Mouse (Mus musculus) left cerebral cortex, postnatal 4 days (tissue): ENCODE data around the gene Galnt7. TPM values are rescaled to one million over a fixed set of nuclear protein-coding genes. Genes with fewer than 3 reads are reported as not detected.
"Not testable (repeated sequence)": the region's sequence is repeated elsewhere in the genome, so short reads cannot be mapped to it uniquely, and the experiment has no call there.

ENCODE experiments used
- DNase-seq: peaks from one replicate; pipeline ENCODE4 v3.0.0-alpha.2; 2022
- intact Hi-C: fragments of 180-260 bp; cut with DNase I; formaldehyde crosslinking; loops from one replicate; pipeline ENCODE4 v1.15.1; 2025
- total RNA-seq, 2 experiments: library from RNA; stranded (reverse); gene quantifications; 2 replicates each; pipeline ENCODE4 v1.2.3; 2021

The Galnt7 gene
- total RNA-seq, 2 experiments from 2014 or later: 10.9 to 13.0 TPM

DNA sequence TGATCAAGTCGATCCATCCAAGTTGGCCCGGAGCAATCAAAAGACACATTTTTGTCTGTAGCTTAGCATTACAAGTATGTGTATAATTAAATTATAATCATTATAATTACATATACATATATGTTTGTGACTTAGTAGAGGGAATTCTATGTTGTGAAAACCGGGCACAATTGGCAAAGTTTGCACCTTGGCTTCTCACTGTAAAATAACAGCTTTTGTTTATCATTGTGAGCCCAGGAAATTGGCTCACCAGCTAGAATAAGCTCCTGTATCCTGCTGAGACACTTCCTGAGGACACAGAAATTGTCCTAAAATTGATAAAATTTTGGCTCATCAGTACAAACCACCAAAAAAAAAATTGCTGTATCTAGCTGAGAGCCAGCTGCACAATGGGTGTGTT, 106.4 kb downstream of the Galnt7 start:
- no peak for DNase-seq
- intact Hi-C loops: no loop called here

DNA sequence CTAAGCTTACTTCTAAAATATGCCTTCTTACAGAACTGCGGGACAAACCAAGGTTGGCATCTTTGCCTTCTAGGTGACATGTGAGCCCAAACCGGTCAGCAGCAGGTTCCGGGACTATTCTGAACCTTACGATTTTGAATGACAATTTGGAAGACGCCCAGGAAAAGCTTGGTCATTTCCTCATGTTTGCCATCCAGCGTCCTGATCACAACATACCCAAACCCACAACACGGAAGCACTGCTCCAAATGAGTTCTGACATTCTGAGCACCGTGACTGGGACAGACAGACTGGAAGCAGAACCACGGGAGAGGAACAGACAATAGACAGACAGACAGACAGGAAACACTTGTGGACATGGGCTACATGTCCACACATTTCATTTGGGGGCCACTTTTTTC, 111.4 kb downstream of the Galnt7 start:
- no peak for DNase-seq
- intact Hi-C loops: loop anchor here (2.0 kb wide), 1 partner anchor 259 kb away; no protein-coding TSS in a partner anchor

DNA sequence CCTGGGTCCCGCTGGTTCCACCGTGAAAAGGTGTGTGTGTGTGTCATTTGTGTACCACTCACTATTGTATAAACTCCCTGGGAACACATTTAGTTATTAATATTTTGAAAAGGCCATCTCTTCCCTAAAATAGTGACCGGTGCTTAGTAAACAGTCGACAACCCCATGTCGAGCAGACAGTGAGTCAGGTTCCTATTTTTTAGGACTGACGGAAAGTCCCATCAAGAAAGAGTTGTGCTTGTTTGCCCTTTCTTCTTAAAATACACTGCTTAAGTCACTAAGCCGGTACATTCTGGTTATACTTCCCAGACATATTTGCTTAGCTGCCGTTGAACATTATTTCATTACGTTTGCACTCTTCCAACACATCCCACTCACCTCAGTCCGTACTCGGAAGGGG, 111.9 kb downstream of the Galnt7 start:
- intact Hi-C loops: loop anchor here (2.0 kb wide), 1 partner anchor 260 kb away; no protein-coding TSS in a partner anchor
- no peak for DNase-seq

DNA sequence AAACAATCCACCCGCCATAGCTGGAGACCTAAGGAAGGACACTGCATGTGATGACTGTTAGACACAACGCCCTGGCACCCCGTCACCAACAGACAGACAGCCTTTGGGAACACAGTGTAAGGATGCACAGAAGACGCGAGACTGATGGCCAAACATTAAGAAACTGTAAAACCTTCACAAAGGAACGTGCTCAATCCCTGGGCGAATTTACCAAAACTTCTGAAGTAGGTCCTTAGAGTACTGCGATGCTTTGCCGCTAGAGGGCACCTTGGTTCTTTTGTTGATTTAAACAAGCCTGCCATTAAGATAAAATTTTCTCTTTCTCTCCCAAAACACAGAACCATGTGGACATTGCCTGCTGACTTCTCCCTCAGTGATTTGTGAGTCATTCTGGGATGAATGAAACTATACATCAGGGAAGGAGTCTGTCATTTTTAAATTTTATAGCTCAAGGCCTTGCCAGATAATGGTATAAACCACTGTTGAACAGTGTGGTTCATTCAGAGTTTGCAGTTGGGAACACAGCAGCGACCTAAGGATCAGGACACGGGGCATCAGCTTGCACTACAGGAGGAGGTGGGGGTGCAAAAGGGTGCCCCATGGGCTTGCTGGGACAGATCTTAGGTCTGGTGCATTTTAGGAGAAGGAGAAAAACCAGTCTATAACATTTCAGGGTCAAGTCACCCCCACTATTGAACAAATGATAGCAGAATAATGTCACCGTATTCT, 112.6 kb downstream of the Galnt7 start:
- DNase-seq: peak; percentile 72
- intact Hi-C loops: loop anchor here (2.0 kb wide), 1 partner anchor 261 kb away; no protein-coding TSS in a partner anchor

DNA sequence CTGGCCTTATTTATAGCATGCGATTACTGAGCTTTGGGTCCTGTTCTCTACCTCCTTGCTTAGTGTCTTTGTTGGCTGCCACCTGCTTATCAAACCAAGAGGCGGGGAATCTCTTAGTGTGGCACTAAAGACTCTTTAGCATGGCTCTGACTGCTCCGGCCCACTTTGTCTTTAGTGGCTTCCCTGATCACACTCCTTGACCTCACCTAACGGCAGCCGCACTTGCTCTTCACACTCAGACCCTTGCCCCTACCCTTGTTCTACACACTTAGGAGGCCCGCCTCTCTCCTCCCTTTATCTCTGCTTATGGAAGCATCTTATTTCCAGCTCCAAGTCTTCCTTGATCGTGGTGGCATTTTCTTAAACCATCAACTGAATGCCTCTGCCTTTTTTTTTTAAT, 114.2 kb downstream of the Galnt7 start:
- intact Hi-C loops: no loop called here
- no peak for DNase-seq

DNA sequence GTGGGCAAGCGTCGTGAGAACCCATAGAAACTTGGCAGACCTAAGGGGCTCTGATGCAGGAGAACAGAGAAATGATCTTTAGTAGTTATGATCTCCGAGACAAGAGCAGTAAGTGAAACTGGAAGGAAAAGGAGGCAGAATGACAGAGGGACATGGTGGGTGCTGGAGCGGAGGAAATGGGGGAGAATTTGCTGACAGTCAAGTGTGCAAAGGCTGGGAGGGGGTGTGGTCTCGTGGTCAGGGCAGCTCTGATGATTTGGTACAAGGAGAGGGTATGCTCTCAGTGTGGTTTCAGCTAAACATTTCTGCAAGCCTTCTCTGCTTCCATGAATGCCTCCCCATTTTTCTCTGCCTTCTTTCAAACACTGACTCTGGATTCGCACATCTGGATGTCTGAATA, 116.7 kb downstream of the Galnt7 start:
- DNase-seq: no peak
- intact Hi-C loops: no loop called here

DNA sequence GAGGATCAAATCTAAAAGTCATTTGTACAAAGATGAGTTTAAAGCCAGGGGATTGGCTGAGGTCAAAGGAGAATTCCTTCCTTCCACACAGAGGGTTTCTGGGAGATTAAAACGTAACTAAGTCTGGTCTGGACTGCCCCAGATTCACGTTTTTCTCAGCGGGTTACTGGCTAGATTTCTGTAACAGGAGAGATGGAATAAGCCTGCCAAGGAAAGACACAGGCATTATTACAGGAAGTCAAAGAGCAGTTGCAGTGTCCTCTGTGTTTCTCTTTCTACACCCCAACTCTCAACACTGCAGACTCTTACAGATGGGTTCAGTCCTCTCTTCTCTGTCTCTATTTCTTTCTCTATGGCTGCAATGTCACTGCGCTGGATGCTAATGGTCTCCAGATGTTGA, 118.3 kb downstream of the Galnt7 start:
- no peak for DNase-seq
- intact Hi-C loops: no loop called here

DNA sequence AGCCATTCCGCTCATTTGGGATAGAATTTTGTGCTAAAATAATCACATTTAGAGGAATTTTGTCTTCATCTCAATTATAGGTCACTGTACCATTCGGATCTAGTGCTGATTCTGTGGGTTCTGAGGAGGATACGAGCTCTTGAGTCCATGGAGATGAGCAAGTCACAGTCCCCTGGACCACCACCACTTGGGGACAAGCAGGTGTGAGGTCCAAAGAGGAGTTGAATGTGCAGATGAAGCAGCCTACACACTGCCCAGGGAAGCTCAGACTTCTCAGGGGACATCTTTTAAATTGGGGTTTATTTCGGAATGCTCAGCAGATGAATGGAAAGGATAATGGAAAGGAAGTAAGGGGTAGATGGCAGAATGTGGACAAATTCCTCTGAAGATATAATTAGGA, 119.7 kb downstream of the Galnt7 start:
- intact Hi-C loops: no loop called here
- DNase-seq: no peak

DNA sequence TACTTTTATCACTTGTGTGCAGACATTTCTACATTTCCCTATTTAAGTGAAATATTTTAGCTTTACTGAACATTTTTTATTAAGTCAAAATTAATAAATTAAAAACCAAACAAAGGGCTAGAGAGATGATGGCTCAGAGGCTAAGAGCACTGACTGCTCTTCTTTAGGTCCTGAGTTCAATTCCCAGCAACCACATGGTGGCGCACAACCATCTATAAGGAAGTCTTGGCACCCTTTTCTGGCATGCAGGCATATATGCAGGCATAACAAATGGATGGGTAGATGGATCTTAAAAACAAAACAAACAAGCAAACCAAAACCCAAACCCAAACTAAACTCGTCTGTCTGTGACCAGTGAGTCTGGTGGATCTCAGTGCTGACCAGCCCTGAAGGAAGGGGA, 120.6 kb downstream of the Galnt7 start:
- DNase-seq: peak; percentile 19
- intact Hi-C loops: no loop called here

DNA sequence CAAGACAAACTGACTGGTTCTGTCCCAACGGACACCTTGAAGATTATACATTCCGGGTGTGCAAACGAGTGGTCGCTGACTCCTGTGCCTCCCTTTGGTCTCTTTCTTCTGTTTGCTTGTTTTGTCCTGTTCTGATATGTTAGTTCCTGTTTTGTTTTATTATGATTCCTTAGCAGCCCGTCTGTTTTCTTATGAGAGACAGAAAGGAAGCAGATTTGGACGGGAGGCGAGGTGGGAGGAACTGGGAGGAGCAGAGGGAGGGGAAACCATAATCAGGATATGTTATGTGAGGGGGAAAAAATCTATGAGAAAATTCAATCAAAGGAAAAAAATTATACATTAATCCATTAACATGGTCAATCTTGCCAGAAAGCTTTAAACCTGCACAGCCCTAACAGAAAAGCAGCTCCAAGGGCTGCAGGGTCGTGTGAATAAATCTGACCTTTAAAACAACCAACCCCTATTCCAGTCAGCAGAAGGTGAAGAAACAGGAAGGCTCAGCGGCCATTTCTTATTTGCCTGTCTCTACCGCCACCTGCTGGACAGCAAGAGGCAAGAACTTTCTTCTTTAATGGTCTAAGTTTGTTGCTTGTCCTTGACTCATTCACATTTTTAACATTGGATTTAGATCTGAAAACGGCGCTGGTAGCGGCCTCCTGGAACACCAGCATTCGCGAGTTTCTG, 122.0 kb downstream of the Galnt7 start:
- intact Hi-C loops: loop anchor here (2.0 kb wide), 1 partner anchor 102 kb away; no protein-coding TSS in a partner anchor
- DNase-seq: peak; percentile 78

DNA sequence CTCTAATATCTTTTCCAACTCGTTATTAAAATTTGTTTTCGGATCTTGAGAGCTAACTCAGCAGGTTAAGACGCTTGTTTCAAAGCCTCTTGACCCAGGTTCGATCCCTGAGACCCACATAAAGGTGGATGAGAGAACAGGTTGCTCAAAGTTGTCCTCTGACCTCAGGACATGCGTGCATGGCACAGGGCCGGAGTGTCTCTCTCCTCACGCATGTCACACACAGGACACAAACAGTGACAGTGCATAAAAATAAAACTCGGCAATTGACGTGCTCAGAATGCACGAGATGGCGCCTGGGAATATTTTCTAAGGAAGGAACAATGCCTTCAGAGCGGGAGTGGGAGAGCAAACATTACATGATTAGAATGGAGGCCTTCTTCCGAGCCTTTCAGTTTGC, 122.6 kb downstream of the Galnt7 start:
- intact Hi-C loops: loop anchor here (2.0 kb wide), 1 partner anchor 101 kb away; no protein-coding TSS in a partner anchor
- DNase-seq: no peak

DNA sequence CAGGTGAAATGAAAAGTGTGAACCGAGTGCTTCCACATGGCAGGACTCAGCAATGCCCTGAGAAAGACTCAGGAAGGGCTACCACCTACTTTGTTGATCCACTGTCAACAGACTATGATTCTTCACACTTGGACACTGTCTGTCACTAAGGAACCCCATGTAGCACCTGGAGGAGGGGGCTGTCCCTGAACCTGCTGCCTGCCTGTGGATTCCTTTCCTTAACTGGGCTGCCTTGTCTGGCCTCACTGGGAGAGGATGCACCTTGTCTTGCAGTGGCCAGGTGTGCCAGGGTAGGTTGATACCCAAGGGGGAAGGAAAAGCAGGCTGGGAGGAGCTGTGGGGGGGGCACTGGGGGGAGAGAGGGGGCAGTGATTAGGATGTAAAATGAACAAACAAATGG, 124.8 kb downstream of the Galnt7 start:
- intact Hi-C loops: no loop called here
- no peak for DNase-seq

DNA sequence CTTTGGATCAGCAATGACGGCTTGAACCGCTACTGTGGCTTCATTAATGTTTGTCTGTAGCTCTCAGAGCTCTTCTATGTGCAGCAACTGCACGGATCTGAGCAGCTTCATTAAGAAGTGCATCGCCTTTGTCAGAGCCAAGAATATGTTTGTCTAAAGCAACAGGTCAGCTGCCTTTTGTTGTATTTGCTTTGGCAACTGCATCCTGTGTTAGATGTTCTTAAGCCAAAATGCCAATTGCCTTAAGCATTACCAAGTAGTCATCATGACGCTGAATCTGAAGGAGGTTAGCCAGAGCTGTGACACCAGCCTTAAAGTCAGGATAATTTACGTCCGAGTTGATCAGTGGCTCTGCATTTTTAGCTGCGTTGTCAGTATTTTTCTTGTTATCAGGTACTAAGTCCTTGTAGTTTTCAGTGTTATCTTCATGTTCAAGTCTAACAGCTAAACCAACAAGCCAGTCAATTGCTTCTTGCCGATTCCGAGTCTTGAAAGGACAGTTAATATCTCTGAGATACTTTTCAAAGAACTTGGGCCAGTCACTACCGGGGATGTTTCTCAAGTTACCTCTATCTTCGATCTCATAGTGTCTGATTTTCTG, 132.5 kb downstream of the Galnt7 start:
- no peak for DNase-seq
- intact Hi-C loops: no loop called here

DNA sequence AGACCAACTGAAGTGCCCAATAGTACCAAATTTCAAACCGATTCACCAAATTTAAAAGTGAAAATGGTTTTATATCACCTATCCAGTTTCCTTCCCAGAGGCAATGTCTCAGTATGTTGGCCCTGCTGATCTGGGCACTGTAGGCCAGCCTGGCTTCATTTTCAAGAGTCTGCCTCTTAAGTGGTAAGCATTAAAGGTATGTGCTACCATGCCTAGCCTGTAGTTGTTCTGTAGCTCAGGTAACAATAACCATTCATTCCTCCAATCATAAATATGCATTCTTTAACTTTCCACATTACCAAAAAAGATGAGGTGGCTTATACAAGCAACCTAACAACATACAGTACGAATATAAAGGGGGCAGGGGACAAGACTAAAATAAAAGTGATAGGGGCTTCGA, 135.1 kb downstream of the Galnt7 start:
- DNase-seq: no peak
- intact Hi-C loops: no loop called here

DNA sequence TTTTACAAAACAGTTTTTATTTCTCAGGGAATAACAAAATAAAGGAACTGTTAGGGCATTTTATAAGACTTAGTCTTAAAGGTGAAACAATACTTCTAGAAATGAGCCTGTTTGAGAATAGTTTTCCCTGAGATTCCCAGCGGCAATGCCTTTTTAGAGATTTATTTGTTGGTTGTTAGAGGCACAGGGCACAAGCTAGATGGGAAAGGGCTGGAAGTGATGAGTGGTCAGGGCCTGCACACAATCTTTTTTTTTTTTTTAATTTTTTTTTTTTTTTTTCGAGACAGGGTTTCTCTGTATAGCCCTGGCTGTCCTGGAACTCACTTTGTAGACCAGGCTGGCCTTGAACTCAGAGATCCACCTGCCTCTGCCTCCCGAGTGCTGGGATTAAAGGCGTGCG, 136.1 kb downstream of the Galnt7 start:
- intact Hi-C loops, DNase-seq: not testable (repeated sequence)

DNA sequence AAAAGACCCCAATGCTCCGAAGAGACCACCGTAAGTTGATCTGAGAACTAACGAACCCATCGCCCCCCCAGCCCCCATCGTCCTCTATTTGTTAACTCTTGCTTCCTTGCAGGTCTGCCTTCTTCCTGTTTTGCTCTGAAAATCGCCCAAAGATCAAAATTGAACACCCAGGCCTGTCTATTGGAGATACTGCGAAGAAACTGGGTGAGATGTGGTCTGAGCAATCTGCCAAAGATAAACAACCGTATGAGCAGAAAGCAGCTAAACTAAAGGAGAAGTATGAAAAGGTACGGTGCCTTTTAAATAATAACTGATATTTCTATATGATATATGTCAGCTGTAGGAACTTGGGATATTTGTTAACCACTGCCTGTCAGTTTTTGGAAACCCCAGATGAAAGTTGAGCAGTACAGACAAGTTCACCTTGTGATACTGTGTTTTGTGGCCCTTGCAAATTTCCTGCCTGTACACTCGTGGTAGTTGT, 139.6 kb downstream of the Galnt7 start:
- intact Hi-C loops, DNase-seq: not testable (repeated sequence)

DNA sequence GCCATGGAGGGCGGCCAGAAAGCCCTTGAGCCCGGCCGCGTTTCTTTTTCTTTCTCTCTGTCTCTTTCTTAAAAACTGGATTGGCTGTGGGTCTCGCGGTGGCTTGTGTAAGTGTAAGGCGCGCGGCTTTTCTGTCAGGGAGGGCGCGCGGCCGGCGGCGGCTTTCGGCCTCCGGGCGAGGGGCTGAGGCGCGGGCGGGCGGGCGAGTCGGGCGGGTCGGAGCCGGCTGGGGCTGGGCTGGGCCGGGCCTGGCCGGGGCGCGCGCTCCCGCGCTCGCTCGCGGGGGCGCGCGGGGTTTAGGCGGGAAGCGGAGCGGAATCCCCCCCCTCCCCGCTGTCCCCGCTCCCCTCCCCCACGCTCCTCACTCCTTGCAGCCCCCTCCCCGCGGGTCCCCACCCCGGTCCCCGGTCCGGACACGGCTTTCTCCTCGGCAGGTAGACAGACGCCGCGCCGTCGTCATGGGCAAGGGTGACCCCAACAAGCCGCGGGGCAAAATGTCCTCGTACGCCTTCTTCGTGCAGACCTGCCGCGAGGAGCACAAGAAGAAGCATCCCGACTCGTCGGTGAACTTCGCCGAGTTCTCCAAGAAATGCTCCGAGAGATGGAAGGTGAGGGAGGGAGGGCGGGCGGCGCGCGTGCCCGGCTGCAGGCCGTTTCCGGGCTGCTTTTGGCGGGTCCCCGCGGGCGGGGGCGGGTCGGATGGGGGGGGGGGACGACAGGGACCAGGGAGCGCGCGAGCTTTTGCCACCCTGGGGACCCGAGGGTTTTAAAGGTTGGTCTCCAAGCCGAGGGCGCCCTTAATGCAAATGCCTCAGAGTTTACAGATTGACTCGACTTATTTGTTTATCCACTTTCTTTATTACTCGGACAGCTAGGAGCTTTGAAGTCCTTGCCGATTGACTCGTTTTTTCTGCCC, 140.4 kb downstream of the Galnt7 start:
- intact Hi-C loops: no loop called here
- peak; percentile 59 for DNase-seq

DNA sequence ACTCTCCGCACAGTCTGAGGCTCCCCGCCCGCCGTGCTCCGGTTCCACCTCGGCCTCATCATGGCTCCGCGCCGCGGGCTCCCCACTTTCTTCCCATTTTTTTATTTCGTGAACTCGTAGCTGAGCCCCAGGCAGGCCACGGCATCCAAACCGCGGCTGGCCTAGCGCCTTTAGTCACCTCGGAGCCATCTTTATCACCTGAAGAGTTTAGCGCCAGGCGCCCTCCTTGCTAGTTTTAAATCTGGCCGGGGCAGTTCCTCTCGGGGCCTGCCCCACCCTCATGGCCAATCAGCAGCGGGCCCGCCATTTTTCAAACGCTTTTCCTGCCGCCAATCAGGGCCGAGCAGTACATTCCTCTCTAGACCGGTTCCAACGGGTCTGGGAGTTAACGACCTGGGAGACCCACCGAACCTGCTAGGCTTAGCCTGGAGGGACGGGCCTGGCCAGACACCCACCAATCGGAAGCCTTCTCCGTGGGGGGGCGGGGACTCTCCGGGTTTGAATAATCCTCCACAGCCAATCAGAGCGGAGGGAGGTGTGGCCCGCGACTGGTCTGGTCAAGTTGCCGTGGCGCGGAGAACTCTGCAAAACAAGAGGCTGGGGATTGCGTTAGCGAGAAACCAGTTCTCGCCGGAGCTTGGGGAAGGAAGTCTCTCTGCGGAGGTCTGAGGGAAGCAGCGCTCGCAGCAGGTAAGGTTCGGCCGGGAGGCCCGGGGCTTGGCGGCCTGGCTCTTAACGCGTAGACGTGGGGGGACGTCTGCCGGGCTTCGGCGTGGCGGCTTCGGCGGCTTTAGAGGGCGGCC, 141.3 kb downstream of the Galnt7 start, which contains the start of gene Hmgb2:
Gene Hmgb2, plus strand, starts transcription at position 592 of the 803 bp plus-strand sequence.
- DNase-seq: peak; percentile 100
- intact Hi-C loops: no loop called here

DNA sequence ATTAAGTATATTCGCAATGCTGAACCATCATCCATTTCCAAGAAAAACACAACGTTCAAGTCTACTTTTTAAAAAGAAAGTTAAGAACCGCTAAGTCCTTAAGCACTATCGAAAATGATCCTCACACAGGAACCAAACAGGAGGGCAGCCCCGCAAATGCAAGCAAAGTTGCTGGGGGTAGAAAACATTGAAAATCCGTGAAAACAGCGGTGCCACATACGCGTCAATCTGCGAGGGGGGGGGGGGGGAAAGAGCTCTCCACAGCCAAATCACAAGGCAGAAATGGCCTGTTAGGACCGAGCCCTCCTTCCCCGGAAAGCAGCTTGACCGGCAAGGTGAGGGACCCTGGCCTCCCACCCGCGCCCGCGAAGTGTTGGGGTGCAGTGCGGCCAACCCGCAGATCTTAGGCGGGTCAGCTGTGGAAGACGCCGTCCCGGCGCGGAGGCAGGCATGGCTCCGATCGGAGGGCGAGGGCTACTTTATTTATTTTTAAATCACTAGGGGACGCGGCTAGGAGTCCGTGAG, 142.0 kb downstream of the Galnt7 start:
- no peak for DNase-seq
- intact Hi-C loops: no loop called here
